Mouse (Mus musculus) mesoderm, embryonic 11.5 days (tissue): Measurements from ENCODE around the gene Med14.

Experiments
- DNase-seq: peaks from one replicate; pipeline ENCODE4 v3.0.0-alpha.2; 2012; ENCODE audit warnings: low read depth, low spot score

Gene Med14

GRCm38 (mm10) chrX:12761626-12762333, at the start of gene Med14:
TSS of gene Med14 (minus strand) at chrX:12762073.
- DNase-seq = peak; percentile 92

DNA sequence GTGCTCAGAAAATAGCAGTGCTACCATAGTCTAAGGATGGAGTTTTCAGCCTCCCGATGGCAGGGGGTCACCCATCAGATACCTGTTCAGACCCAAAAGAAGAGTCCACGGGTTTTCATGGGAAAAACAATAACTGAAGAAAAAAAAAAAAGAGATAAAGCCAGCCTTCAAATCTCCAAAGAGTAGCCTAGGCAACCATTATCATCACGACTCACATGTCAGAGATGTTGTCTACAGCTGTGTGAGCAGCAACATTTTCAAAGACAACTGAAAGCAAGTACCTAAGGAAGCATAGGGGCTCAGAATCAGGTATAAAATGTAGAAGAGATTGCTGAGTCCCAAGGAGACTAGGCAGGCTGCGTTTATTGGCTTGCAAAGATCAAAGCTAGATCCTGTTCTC, 38.7 kb upstream of the Med14 start:
- DNase-seq = no peak

- no peak for DNase-seq
Measured at GRCm38 (mm10) chrX:12794842-12795241, 33.0 kb upstream of the Med14 start.

DNA sequence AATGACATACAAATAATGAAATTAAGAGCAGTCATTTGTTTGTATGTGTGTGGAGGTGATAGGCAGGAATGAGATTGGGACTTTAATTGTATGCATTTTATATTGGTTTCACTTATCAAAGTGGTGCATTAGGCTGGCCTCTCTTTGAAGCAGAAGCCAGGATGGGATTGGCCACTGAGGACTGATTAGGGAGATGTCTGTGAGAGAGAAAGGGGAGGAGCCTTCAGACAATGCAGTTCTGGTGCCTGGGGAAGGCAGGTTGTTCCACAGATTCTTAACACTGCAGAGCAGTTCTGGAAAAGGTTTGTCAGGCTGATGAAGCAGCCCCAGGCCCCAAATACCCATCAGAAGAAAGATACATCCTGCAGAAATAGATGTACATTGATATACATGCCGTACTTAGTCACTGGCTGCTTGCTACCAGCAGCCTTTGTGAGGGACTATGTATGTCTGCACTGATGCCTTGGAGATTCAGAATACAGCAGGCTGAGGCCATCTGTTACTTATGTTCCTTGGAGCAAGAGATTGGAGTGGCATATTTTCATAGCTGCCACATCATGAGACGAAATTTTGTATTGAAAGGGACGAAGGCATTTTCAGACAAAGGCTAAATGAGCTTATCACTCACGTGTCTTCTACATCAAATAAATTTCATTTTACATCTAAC, 29.9 kb upstream of the Med14 start:
- DNase-seq = no peak

DNA sequence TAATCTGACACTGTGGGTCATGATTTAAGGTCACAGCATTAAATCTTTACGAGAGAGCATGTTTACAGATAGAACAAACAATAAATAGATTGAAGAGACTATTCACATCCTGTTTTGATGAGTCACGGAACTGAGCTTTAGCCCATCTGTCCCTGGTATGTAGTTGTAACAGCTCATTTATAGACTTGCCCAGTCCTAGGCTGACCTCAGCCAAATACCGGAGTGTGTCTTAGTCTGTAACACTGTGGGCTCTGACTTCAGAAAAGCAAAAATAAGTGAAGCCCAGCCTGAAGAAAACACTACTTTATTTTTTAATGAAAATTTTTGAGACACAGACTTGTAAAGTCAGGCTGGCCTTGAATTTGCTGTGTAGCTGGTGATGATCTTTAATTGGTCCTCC, 11.4 kb upstream of the Med14 start:
- no peak for DNase-seq

DNA sequence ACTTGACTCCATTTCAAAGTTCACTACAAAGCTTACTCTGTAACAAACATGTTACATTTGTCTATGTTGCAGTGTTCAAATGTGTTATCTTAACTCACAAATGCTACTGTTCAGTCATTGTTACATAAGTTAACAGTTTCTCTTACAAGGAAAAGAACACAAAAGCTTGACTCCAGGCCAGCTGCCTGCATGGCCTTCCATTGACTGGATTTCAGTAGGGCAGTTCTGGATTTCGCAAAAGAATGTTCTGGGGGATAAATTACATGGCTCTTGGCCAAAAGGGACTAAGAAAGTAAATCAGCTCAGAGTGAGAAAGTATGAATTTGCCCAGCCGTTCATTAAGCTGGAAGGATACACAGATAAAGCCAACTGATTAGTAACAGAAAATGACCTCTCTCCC, 9.7 kb upstream of the Med14 start:
- no peak for DNase-seq

DNA sequence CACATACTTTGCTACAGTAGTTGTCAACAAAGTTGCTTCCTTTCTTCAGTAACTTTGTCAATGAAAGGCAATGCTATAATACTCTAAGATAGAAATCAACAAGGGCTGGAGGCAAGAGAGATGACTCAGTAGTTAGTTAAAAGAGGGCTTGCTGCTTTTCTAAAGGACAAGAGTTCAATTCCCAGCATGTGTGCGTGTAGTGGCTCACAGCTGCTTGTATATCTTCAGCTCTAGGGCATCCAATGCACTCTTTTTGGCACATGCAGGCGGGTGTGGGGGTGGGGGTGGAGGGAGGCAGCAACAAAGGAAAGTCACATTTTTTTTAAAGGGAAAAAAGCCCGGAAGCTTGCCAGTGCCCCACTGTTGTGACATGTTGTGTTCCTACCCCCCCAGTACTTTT, 6.7 kb upstream of the Med14 start:
- no peak for DNase-seq

DNA sequence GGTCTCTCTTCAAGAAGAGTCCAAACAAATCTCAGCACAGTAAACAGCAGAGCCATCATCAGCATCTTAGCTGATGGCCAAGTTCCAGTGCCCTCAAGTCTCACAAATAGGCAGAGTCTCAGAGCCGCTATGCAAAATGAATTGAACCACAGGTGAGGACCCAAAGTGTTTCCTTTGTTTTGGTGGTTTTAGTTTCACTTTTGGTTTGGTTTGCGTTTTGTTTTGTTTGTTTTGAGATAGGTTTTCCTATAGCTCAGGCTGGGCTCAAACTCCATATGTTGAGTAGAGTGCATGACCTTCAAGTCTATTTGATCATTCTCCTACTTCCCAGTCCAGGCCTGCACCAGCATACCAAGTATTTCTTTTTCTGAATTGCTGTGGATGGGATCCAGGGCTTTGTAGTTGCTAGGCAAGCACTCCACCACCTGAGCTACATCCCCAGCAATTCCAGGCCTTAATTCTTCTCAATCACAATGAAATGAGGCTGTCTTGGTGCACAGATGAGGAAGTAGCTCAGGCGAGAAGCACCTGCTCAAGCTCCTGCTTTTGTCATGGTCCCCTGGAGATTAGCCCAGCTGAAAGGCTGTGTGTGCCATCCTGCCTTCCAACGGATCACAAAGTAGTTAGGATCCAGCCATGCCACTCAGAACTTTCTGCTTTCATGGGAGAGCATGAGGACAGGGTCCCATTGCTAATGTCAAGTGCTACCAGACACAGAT, 5.1 kb upstream of the Med14 start:
- no peak for DNase-seq

DNA sequence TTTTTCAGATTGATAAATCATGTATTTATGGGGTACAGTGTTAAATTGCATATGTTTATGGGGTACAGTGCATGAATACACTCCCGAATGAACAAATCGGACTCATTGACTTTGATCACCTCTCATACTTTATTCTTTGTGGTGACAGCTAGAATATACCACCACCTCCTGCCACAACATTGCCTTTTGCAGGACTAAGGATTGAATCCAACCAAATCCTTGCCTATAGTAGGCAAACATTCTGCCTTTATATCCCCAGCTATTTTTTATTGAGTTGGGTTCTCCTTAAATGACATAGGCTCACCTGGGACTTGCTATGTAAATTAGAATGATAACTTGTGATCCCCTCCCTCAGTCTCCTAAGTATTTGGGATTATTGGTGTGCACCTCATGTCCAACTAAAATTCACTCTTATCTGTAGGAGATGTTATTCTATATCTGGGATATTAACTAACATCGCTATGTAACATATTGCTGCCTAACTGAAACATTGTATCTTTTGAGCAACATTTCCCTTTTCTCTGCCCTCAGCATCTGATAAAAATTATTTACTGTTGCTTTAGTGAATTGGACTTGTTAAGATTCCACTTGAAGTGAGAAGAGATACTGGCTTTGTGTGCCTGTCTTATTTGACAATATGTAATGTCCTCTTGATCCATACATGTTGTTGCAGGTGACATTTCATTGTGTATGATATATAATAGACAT, 1.4 kb upstream of the Med14 start:
- DNase-seq = no peak

- DNase-seq = no peak
Measured at GRCm38 (mm10) chrX:12762334-12763126, 657 bp upstream of the Med14 start.

DNA sequence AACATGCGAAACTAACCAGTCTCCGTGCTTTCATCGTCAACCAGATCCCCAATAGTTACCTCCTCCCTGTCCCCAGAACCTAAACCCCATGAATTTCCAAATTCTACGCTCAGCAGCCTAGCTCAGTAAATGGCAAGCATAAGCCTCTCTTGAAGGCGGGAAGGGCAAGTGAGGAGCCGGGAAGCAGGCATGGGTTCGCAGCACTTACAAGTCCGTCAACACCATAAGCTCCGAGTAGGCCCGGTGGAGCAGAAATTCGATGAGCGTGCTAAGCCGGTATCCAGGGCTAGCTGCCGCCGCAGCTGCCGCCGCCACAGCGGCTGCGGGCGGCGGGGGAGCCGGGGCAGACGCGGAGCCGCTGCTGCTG, 631 bp downstream of the Med14 start:
- peak; percentile 39 for DNase-seq

DNA sequence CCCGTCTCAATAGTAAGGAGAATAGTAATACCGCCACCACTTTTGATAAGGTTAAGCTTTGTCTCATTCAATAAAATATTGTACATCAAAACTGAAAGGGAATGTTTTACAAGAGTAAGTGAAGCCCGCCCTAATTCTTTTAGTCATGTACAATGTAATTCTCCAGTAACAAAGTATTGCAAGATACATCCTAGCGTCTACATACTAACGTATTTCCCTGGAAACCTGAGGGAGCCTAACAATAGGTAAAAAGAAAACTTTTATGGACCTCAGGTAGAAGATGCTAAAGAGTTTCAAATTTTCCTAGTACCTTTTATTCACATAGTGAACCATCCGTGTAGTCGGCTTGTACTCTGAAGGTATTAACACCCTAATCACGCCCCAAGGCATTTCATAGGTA, 1.4 kb downstream of the Med14 start:
- no peak for DNase-seq

GRCm38 (mm10) chrX:12759625-12760024, 2.2 kb downstream of the Med14 start:
- DNase-seq = no peak

GRCm38 (mm10) chrX:12747886-12748285, 14.0 kb downstream of the Med14 start:
- DNase-seq = no peak

DNA sequence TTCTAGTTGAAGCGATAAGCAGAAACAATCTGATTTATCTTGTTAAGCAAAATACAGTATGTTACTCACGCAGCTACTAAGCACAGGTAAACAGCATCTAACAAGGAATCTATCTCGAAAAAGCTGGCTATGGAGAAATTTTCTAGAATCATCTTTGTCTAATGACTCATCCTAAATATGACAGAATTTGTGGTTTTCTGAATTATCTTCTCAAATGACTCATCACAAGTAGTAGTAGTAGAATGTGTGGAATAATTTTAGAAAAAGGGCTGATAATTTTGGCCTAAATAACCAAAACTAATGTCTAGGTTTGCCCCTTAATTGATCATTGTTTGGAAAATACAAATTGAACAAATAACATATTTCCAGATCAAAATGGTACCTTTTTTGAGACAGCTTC, 15.1 kb downstream of the Med14 start:
- DNase-seq = no peak

DNA sequence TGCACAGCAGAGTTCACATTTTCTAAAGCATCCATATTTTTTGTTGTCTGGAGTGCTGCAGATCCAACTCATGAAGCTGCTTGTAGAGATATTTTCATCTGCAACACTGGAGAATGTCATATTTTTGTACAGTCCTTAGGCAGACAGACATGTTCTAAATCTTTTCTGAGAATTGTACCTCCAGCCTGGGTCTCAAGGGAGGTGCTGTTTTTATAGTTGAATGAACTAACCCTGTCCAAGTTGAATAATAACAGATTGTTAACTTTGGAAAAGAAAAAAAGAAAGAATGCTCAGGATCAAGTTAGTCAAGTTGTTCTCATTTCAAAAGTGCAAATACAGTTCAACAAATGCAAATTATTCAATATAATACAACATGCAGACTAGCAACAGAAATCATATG, 21.5 kb downstream of the Med14 start:
- DNase-seq = no peak

- DNase-seq = no peak
Measured at GRCm38 (mm10) chrX:12716036-12716435, 45.8 kb downstream of the Med14 start.

DNA sequence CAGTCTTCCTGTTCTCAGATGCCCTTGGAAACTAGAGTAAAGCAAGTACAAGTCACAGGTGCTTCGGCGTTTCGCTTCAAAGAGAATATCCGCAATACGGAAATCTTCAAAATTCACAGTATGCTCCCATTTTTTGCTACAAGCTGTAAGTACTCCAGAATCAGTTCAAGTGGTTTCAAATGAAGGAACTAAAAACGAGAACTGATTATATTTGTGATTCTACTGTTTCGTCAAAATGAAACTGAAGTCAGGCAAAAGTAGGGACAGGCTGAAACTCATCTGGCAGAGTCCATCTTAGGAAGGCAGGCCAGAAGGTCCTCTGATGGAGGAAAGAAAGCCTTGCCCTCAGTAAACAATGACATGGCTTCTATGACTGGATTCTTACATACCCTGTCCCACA, 48.1 kb downstream of the Med14 start:
- DNase-seq = no peak

DNA sequence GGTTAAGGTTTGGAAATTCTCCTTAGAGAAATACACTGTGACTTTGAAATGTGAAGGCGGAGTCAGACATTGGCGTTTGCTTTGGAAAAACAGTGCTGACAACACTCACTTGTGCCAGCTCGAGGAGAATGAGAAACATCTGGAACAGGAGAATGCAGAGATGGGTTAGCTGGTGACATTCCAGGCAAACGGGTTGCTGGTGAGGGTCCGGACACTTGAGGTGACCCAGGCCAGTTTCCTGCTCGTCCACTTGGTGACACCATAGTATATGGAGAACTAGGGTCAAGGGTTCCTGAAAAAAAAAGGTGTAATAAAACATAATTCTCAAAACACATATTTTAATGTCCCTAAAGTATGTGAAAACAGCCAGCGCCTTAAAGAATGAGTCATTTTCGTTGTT, 75.0 kb downstream of the Med14 start:
- DNase-seq = no peak

GRCm38 (mm10) chrX:12686071-12686470, 75.8 kb downstream of the Med14 start:
- DNase-seq = no peak

- peak; percentile 64 for DNase-seq
Measured at GRCm38 (mm10) chrX:12677396-12677795, 84.5 kb downstream of the Med14 start.
